Mouse (Mus musculus): Measurements from ENCODE around the gene Glul.
"Not testable (repeated sequence)": the region's sequence is repeated elsewhere in the genome, so short reads cannot be mapped to it uniquely, and the experiment has no call there.

The Glul gene

DNA sequence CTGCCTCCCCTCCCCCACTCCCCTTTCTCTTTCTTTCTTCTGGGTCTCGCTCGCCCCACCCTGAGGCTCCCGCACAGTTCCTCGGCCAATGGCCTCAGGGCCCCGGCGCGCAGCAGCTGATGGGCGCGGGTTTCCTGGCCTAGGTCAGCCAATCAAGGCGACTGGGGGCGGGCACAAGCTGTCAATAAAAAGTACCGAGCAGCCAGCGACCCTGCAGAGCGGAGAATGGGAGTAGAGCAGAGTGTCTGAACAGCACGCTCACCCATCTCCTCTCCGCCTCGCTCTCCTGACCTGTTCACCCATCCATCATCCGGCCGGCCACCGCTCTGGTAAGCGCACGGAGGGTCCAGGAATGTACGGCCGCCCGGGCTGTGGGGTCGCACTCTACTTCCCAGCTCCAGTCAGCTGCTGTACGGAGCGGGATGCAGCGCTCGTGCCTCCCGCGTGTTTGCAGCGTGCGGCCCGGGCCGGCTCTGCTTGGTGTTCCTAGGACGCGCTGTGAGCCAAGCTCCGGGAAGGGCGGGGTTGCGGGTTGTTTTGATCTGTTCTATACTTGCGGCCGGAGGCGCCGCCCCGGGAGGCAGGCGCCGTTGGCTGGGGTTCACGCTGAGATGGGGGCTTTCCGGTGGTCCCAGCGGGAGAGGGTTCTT lies at the start of gene Glul, which contains the start of gene Teddm2:
TSS of gene Glul (plus strand) at position 214 of the 650 bp plus-strand sequence.
TSS of gene Teddm2 (minus strand) at position 498 of the 650 bp plus-strand sequence.
- DNase-seq (ENCODE audit: low read depth) = peak; percentile 86

- DNase-seq (ENCODE audit: low read depth) = not testable (repeated sequence)
Measured at GRCm38 (mm10) chr1:153852696-153853095, 47.0 kb upstream of the Glul start.

DNA sequence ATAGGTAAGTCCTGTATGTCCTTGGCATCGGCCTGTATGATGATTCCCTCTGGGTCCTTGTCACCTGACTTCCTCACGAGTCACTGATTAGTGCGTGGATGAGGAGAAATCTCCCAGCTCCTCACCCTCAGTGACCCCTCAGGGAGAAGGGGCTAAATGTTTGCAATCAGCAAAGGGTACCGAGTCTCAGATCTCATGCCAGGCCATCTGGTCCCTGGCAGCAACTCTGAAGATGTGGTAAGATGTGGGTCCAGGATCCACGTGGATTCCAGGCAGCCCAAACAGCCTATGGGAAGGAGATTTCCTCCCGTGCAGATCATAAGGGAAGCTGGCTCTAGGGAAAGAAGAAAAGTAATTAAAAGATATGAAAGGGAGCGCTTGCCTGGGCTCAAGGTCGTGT lies 43.8 kb upstream of the Glul start:
- DNase-seq (ENCODE audit: low read depth) = no peak

DNA sequence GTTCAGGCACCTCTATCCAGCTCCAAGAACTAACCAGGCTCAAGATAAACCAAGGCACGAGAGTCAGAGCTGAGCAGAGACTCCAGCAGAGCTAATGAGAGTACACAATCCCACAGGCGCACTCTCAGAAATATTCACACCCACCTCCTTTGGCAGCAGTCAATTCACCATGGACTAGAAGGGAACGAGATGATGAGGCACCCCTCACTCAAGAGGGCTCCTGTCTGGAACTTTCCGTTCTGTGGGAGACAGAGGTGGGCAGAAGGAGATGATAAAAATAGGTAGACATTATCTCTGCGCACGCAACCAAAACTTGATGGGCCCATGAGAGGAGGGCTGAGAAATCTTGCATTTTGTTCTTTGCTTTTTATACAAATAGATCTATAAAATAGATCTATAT lies 25.7 kb upstream of the Glul start, which contains the start of gene Teddm1b:
TSS of gene Teddm1b (plus strand) at position 301 of the 400 bp plus-strand sequence.
- DNase-seq (ENCODE audit: low read depth) = no peak

DNA sequence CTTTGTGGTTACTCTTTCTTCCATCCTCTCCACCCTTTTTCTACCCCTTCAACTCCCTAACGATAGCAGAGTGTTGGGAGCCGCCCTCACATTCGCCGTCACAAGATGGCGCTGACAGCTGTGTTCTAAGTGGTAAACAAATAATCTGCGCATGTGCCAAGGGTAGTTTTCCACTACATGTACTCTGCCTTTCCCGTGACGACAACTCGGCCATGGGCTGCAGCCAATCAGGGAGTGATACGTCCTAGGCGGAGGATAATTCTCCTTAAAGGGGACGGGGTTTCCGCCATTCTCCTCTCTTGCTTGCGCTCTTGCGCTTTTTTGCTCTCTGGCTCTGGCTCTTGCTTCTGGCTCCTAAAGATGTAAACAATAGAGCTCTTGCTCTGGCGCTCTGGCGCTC lies 19.4 kb upstream of the Glul start:
- not testable (repeated sequence) for DNase-seq (ENCODE audit: low read depth)

DNA sequence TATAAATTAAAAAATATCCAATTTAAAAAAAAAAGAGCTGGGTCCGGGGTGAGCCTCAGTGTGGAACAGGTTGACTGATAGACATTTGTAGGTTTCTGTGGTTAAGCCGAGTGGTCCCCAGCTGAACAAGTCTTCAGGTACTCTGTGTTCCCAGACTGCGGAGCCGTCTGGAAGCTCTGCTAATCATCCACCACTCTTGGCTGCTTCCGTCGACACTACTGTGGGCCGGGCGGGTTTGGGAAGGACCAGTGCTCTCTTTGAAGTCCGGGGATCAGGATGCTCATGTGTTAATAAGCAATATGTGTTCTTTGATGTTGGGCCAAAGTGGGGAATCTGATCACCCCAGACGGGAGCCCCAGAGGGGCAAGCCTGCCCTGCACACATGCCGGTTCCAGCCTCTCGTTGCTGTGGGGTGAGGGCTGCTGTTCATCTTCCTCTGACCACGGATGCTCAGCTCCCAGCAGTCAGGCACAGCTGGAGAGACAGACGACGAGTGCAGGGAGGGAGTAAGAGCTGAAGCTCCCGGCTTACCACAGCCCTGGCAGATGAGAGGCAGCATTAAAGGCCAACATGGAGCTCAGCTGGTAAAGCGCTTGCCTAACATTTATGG lies 13.6 kb upstream of the Glul start:
- no peak for DNase-seq (ENCODE audit: low read depth)

GRCm38 (mm10) chr1:153890121-153890520 lies 9.6 kb upstream of the Glul start:
- no peak for DNase-seq (ENCODE audit: low read depth)

GRCm38 (mm10) chr1:153891442-153891841 lies 8.3 kb upstream of the Glul start, which contains the start of gene Teddm1a:
Gene Teddm1a, plus strand, starts transcription at chr1:153891742.
- DNase-seq (ENCODE audit: low read depth) = no peak

DNA sequence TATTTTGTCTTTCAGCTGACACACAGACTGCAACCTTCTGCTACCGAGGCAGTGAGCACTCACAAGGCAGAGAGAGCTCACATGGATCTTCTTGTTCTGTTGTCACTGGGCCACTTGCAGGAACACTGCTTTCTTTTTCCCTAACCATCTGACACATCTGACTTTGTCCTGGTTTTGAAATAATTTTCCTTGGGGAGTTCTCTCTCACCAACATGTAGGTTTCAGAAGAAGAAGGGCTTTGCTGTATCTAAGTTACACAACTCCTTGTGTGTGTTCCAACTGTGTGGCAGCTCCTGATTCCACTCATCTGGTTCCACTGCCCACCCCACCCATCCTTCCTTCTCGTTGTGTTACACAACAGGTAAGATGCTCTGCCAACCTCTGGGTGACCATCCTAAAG lies 6.0 kb upstream of the Glul start:
- no peak for DNase-seq (ENCODE audit: low read depth)

GRCm38 (mm10) chr1:153894201-153894893 lies 5.4 kb upstream of the Glul start:
- no peak for DNase-seq (ENCODE audit: low read depth)

DNA sequence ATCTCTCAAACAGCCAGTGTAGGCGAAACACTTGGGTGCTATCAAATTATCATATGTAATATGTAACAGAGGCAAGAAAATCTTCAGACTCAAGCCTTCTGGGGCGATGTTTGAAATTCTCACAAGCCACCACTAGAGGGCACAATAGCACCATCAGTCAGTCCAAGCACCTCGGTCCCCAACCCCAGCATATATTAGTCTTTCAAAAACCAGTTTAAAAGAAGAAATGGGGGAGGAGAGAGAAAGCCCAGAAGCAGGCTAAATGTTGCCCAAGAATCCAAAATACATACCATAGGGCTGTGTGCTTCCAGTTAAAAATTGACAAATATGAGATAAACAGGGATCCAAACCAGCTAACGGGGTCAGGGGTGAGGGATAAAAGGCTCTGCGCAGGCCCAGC lies 4.8 kb upstream of the Glul start:
- DNase-seq (ENCODE audit: low read depth) = peak; percentile 63

- DNase-seq (ENCODE audit: low read depth) = no peak
Measured at GRCm38 (mm10) chr1:153897196-153897595, 2.5 kb upstream of the Glul start.

DNA sequence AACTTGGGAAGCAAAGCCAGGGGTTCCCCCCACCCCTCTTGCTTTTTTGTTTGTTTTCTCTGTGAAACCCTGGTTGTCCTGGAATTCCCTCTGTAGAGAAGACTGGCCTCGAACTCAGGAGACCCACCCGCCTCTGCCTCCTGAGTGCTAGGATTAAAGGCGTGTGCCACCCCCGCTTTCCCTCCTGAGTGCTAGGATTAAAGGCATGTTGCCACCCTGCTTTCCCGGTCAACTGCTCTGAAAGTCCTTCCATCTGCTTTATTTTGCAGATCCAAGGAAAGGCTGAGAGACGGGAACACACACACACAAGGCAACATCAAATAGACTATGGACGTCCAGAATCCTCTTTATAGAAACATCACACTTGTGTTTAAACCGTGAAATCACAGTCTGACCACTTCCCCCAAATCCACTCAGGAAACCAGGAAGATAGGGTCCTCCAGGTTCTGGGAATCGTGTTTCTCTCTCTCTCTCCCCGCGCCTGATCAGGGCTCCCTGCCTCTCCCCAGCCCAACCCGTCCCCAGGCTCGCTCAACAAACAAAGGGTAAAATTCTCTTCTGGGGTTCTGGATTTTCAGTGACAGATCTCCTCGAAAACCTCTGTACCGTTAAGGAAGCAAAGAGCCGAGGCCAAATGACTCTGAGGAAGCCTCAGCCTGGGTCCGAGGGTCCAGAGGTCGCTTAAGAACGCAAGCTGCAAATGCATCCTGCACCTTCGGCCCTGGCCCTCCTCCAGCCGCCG lies 584 bp upstream of the Glul start:
- DNase-seq (ENCODE audit: low read depth) = no peak

DNA sequence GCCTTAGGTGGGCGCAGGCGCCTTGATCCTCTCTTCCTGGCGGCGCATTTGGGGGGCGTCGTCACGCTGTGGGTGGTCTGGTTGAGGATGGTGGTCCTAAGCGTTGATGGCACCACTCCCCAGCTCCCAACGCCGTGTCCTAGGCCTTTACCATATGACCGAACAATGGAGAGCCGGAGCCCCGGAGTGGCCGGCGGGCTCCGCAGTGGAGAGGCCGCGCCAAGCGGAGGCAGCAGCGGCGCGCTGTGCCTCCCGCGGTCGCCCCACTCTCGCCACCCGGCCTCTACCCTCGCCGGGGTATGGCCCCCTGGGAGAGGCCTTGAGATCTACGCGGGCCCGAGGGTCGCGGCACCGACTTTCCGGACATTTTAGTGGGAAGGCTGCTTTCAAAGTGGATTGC lies 637 bp downstream of the Glul start:
- no peak for DNase-seq (ENCODE audit: low read depth)

- peak; percentile 31 for DNase-seq (ENCODE audit: low read depth)
Measured at GRCm38 (mm10) chr1:153900860-153901730, 1.4 kb downstream of the Glul start.

DNA sequence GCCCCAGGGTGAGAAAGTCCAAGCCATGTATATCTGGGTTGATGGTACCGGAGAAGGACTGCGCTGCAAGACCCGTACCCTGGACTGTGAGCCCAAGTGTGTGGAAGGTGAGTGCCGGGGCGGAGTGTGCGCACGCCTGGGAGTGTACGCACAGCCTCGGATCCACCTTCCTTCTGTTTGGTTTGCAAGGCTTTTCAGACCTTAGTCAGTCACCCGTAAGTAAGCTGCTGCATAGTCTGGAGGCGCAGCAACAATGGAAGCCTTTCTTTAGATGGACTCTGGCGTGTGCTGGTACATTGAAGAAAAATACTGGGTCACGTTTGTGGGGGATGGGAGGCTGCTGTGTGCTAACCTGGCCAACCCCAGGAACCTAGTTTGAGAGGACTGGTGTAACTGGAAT lies 3.3 kb downstream of the Glul start:
- DNase-seq (ENCODE audit: low read depth) = no peak

- DNase-seq (ENCODE audit: low read depth) = no peak
Measured at GRCm38 (mm10) chr1:153904236-153904635, 4.5 kb downstream of the Glul start.

DNA sequence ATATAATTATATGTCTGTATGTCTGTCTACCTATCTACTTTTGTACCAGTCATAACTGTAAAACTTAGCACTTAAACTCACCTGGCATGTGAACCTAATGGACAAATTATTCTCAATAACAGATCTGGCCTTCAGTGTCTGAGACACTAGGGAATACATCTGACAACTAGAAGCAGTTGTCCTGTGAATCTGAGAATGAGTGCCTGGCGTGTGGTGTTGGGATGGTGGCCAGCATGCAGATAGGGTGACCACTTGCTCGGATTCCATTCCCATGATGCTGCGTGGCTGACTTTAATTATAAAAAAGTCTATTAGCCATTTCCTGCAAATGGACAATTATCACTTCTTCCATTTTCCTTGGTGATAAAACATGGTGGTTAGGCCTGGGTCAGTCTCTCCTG lies 6.1 kb downstream of the Glul start:
- no peak for DNase-seq (ENCODE audit: low read depth)

DNA sequence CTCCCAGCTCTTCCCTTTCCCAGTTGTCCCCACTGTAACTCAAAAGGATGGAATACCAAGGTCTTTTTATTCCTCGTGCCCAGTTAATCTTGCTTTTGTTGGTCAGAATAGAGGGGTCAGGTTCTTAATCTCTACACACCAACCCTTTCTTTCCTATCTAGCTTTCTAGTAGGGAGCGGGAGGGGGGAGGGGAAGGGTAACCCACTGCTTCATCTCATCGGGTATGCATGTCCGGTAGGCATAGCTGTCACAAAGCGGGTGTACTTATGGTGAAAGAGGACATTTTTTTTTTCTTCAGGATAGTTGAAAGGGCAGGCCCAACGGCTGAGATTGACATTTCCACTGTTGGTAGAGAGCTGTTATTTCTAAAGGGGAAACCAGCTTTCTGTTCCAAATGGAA lies 8.5 kb downstream of the Glul start:
- no peak for DNase-seq (ENCODE audit: low read depth)

GRCm38 (mm10) chr1:153908741-153909140 lies 9.0 kb downstream of the Glul start:
- DNase-seq (ENCODE audit: low read depth) = no peak

DNA sequence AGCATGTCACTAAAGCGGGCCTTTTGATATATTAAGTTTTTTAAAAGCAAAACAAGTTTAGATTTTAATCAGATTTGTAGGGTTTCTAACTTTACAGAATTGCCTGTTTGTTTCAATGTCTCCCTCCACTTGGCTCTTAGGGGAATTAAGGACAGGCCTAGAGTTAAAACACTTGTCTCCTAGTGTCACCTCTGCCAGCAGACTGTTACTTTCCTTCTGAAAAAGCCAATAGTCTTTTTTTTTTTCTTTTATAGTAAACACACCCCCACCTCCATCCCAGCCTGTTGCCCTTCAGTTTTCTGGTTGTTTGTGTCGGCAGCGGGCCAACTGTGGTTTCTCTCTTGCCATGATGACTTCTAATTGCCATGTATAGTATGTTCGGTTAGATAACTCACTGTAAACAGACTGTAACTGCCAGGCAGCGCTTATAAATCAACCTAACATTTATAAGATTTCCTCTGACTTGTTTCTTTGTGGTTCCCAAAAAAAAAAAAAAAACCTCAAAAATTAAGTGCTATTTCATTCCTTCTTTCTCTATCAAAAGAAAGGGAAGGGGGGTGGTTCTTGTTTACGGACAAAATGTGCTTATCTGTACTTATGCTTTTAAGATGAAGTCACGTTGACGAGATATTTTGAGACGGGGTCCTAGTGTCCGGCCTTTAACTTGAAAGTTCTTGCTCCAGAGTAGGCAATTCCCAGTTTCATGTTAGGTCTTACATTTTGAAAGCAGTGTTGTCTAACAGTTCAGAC lies 9.6 kb downstream of the Glul start:
- no peak for DNase-seq (ENCODE audit: low read depth)

Measured in c-Kit-positive CD71-negative TER-119-negative erythroid progenitor cells, embryonic 14.5 days (primary cell).